Mouse (Mus musculus) thymus, postnatal 4 days (tissue): ENCODE data around the gene Zfyve26.
"Not testable (repeated sequence)": the region's sequence is repeated elsewhere in the genome, so short reads cannot be mapped to it uniquely, and the experiment has no call there.

Experiments
- DNase-seq: peaks from one replicate; pipeline ENCODE4 v3.0.0; 2021

Zfyve26 gene

GRCm38 (mm10) chr12:79296126-79296816, at the start of gene Zfyve26:
Gene Zfyve26 (minus strand): TSS chr12:79296304.
- DNase-seq = peak; percentile 86

DNA sequence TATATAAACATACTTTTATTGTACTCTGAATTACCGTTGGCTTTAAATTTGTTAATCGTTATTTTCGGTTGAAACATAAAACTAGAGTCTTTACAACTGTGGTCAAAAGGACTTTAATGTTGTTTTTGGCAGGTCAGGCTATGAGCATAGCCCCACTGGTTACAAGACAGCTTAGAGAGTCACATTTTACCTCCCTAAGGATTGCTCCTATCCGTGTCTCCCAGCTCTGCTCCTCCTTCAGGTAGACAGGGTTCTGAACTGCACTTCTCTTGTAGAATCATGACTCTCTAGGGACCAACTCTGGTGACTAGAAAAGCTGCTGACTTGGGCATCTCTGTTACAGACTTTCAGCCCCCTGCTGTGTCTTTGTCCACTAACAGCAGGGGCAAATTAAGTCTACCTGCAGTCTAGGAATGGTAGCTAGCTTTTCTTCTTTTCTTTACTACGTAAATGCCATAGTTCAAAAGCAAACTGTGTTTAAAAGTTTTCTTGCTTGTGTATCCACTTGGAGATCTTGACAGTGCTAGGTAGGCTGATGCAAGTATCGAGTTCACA, 45.3 kb upstream of the Zfyve26 start:
- no peak for DNase-seq

GRCm38 (mm10) chr12:79340513-79340912, 44.4 kb upstream of the Zfyve26 start:
- no peak for DNase-seq

- peak; percentile 57 for DNase-seq
These were observed 42.7 kb upstream of the Zfyve26 start for GRCm38 (mm10) chr12:79338791-79339190.

- no peak for DNase-seq
These were observed 35.6 kb upstream of the Zfyve26 start for GRCm38 (mm10) chr12:79331722-79332121.

GRCm38 (mm10) chr12:79330571-79330970, 34.5 kb upstream of the Zfyve26 start:
- DNase-seq = no peak

DNA sequence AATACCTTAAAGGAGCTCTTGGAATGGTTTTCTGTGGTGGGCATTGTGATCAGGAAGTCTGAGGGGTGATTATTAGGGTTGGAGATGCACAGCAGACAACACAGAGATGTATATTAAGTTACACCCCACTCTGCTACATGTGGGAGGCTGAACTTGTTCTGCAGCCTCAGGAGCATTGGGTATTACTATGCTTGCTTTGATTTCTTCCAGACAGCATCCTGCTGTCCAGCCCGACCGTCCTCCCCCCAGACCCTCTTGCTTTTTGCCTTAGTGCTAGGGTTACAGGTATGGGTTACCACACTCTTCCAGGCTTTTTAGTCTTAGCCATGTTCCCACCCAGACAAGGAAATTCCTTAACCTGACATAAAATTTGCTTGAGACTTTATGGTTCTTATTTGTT, 31.8 kb upstream of the Zfyve26 start:
- no peak for DNase-seq

- no peak for DNase-seq
These were observed 30.6 kb upstream of the Zfyve26 start for GRCm38 (mm10) chr12:79326745-79327144.

DNA sequence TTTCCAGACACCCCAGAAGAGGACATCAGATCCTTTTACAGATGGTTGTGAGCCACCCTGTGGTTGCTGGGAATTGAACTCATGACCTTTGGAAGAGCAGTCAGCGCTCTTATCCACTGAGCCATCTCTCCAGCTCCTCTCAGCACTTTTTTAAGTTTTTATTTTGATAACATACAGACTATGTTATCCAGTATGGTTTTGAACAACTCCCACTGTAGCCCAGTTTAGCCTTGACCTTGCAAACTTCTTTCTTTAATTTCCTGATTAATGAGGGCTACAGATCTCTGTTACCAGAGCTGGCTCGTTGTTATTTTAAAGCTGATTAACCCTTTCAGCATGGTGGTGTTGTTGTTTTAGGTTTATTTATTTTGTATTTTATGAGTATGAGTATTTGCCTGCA, 30.1 kb upstream of the Zfyve26 start:
- no peak for DNase-seq

DNA sequence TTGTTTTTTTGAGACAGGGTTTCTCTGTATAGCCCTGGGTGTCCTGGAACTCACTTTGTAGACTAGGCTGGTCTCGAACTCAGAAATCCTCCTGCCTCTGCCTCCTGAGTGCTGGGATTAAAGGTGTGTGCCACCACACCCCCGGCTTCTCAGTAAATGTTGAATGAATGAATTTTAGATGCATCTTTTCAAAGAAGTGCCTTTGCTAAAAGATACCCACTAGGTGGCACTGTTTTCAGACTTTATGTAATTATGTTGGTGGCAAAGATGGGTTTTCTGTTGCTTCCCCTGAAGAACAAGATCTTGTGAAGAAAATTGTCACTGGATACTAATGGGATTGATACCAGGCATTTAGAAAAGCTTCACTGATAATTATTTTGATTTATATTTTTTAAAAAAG, 26.4 kb upstream of the Zfyve26 start:
- DNase-seq = not testable (repeated sequence)

- no peak for DNase-seq
These were observed 24.8 kb upstream of the Zfyve26 start for GRCm38 (mm10) chr12:79320895-79321294.

DNA sequence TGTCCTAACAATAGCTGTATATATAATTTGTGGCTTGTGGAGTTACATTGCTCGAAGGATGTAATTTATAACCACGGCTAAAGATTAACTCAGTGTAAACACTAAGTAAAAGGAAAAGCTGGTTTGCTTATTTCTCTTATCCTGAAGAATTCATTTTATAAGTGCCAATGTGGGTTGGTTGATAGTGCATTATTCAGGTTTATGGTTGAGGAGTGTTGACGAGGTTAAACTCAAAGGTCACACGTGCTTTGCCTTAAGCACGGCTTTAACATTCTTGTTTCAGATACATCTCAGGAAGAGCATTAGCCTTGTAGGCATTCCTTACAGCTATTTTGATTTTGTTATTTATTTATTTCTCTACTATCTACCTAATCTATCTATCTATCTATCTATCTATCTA, 21.2 kb upstream of the Zfyve26 start:
- DNase-seq = no peak

- DNase-seq = no peak
These were observed 17.6 kb upstream of the Zfyve26 start for GRCm38 (mm10) chr12:79313721-79314120.

DNA sequence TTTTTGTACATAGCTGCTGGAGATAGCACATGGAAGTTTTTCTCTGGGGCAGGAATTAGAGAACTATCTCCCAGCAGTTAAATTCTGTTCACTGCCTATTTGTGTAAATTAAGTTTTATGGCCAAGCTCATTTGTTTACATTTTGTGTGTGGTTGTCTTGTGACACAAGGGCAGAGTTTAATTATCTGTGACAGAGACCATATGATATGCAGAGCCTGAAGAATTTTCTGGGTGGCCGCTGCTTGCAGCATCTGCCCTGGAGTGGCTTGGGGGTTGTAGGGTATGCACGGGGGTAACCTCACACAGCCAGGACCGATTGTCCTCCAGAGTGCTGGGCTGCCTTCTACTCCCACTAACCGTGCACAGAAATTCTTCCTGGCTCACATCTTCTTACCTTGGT, 9.9 kb upstream of the Zfyve26 start:
- DNase-seq = no peak

DNA sequence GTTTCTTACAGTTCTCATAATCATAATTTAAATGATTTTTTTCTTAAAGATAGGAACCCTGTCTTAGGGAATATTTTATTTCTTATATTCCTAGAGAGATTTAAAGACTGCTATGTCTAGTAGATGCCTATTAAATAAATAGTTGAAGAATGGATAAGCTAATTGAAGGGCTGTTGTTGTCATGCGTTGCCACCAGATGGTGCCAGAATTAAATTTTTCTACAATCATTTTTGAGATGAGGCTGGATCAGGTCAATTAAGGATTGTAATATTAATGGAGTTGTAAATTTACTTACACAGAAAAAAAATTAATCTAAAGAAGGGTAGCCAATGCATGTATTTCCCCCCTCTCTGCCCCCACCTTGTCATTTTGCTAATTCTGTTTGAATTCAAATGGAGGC, 9.0 kb upstream of the Zfyve26 start:
- no peak for DNase-seq

GRCm38 (mm10) chr12:79301802-79302201, 5.7 kb upstream of the Zfyve26 start:
- no peak for DNase-seq

- no peak for DNase-seq
These were observed 2.0 kb upstream of the Zfyve26 start for GRCm38 (mm10) chr12:79297884-79298636.

DNA sequence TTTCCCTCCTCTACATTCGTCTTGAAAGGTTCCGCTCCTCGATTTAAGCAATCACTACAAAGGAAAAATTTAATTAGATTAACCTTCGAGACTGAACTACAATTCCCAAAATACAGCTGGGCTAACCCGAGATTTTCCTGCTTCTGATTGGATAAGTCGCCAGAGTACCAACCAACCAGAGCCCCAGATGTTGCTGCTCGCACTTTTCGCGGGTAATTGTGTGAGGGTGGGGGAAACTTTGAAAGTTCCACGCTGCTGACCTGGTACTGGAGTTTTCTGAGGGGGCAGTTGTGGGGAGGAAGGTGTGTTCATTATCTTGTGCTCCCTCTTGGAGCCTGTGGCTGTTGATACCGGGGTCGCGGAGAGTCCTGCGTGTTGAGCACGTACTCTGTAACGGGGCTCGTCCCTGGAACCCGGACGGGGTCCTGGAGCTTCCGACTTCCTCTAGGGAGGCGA, 1.0 kb upstream of the Zfyve26 start, which contains the start of gene Rad51b:
Gene Rad51b (plus strand): TSS at position 162 of the 456 bp plus-strand sequence.
- DNase-seq = peak; percentile 63

- no peak for DNase-seq
These were observed 3.2 kb downstream of the Zfyve26 start for GRCm38 (mm10) chr12:79292874-79293273.

DNA sequence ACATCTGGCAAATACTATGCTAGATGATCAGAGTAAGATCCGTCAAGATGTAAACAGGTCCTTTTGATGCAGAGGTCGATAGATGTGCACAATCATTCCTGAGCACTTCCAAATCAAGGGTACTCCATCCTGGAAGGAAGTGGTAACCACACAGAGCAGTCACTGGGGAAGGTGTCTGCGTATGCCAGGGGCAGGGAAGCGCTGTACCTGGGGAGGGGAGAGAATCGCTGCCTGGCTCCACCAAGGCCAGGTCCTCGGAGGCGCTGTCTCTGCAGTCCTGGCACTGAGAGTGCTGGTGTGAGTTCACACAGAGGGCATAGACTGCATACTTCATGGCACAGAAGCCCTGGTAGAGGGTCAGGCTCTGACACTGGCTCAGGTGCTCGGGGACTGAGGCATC, 13.5 kb downstream of the Zfyve26 start:
- no peak for DNase-seq

DNA sequence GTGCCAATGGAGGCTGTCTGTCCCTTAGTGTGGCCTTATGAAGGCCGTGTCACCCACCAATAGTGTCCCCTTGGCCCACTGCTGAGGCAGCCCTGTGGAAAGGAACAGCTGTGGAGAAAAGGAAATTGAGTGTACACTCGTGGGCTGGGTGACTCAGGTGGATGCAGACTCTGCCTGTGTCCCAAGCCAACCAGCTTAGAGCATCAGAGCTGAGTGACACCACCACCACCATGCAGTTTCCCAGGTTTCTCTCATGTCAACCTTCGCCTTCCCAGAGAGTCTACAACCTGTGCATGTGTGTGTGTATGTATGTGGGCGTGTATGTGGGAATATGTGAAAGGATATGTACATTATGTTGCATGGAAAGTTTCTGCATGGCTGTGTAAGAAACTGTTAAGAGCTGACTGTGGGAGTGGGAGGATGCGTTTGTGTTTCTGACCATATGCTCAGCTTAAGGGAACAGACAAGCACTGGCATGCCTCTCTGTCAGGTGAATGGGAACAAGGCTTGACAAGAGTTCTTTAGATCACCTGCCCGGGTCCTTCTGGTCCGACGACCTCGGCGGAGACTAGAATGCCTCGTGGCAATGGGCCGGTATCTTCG, 16.5 kb downstream of the Zfyve26 start:
- DNase-seq = no peak

- no peak for DNase-seq
These were observed 23.5 kb downstream of the Zfyve26 start for GRCm38 (mm10) chr12:79272604-79273003.

DNA sequence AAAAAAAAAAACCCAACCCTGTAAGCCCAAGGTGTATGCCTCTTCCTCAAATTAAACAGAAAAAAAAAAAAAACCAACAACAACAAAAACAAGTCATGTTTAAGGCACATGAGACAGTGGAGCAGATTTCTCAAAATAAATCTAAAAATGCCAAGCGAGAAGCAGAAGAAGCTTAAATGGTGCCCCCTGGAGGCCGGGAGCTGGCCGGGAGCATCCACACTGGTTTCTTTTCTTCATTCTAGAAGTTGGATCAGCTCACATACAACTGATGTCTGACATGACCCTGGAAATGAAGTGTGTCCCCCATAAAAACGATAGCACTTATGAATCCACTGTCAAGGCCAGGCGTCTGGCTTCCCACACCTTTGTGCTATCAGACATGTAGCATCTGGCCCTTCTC, 35.1 kb downstream of the Zfyve26 start:
- DNase-seq = peak; percentile 57

- DNase-seq = no peak
These were observed 36.0 kb downstream of the Zfyve26 start for GRCm38 (mm10) chr12:79260154-79260553.
